Mouse (Mus musculus) liver, embryonic 16.5 days (tissue): ENCODE measurements around the gene Pmpcb. TPM values are rescaled to one million over a fixed set of nuclear protein-coding genes. Genes with fewer than 3 reads are reported as not detected.

Experiments
- ATAC-seq: fragments of 200-750 bp; cut with Nextera tagmentation; 2 replicates; pipeline ENCODE4 v1.8.0; 2017; ENCODE audit warnings: low read depth, mild to moderate bottlenecking, moderate number of reproducible peaks, moderate library complexity
- H3K27ac ChIP-seq: fragments of 300-500 bp; sonication (generic); 2 replicates; pipeline ENCODE4 v1.5.1; 2014; ENCODE audit warnings: mild to moderate bottlenecking, low read length
- H3K27me3 ChIP-seq: fragments of 300-500 bp; sonication (generic); 2 replicates; pipeline ENCODE4 v1.6.1; 2014; ENCODE audit warnings: low read depth, low read length, mixed read lengths; ENCODE audit not compliant: control insufficient read depth, insufficient read depth
- H3K36me3 ChIP-seq: fragments of 300-500 bp; sonication (generic); 2 replicates; pipeline ENCODE4 v1.6.1; 2014; ENCODE audit warnings: mild to moderate bottlenecking; ENCODE audit not compliant: control insufficient read depth, insufficient read depth
- H3K4me1 ChIP-seq: fragments of 300-500 bp; sonication (generic); 2 replicates; pipeline ENCODE4 v1.6.1; 2014; ENCODE audit warnings: low read depth, low read length, mixed read lengths; ENCODE audit not compliant: control insufficient read depth
- H3K4me2 ChIP-seq: fragments of 300-500 bp; sonication (generic); 2 replicates; pipeline ENCODE4 v1.6.1; 2014; ENCODE audit warnings: low read depth, low read length, mixed read lengths
- H3K4me3 ChIP-seq: fragments of 300-500 bp; sonication (generic); 2 replicates; pipeline ENCODE4 v1.5.1; 2014; ENCODE audit warnings: low read depth, mild to moderate bottlenecking, low read length
- H3K9ac ChIP-seq: fragments of 300-500 bp; sonication (generic); 2 replicates; pipeline ENCODE4 v1.6.1; 2014; ENCODE audit warnings: low read depth, low read length
- H3K9me3 ChIP-seq: fragments of 300-500 bp; sonication (generic); replicated peaks from 2 replicates; pipeline ENCODE4 v1.6.1; 2016; ENCODE audit warnings: low read length; ENCODE audit not compliant: control insufficient read depth
- WGBS: fragments of 180-500 bp; shearing (Covaris S2); extraction: QIAGEN DNeasy Blood & Tissue Kit; methylation state at CpG from one replicate; pipeline ENCODE4 v1.1.7; 2014; ENCODE audit not compliant: insufficient replicate concordance; 5-methylcytosine and 5-hydroxymethylcytosine counted together
- polyA plus RNA-seq: library from polyadenylated mRNA; unstranded; fragments of >200 nt; fragmentation: Nextera tagmentation; extraction: Ambion mirVana; gene quantifications from 2 replicates; pipeline ENCODE4 v1.2.1, GENCODE M21; 2015

Gene Pmpcb
- polyA plus RNA-seq, 1 experiment from 2014 or later = 38.4 TPM

- no peak for ATAC-seq
- H3K4me3 ChIP-seq = no peak overlapping the region
- H3K9me3 ChIP-seq = no peaks in the 10 kb centered on the region
- H3K4me2 ChIP-seq = no peak overlapping the region
- no peaks in the 10 kb centered on the region for H3K27me3 ChIP-seq
- WGBS = 91% methylated on average over 12 of the region's 12 CpGs
- no peak overlapping the region for H3K9ac ChIP-seq
- no peaks in the 10 kb centered on the region for H3K4me1 ChIP-seq
- H3K27ac ChIP-seq = no peak overlapping the region
- peaks cover 36% of the 10 kb centered on the region for H3K36me3 ChIP-seq
Observed at GRCm38 (mm10) chr5:21803691-21804188, 66.8 kb downstream of the Pmpcb start.

GRCm38 (mm10) chr5:21804837-21805236 is 67.9 kb downstream of the Pmpcb start:
- no peak overlapping the region for H3K4me2 ChIP-seq
- no peak overlapping the region for H3K4me3 ChIP-seq
- peaks cover 27% of the 10 kb centered on the region for H3K36me3 ChIP-seq
- 66% methylated on average over 4 of the region's 4 CpGs for WGBS
- no peak for ATAC-seq
- H3K4me1 ChIP-seq = no peaks in the 10 kb centered on the region
- no peak overlapping the region for H3K27ac ChIP-seq
- H3K9ac ChIP-seq = no peak overlapping the region
- H3K9me3 ChIP-seq = no peaks in the 10 kb centered on the region
- no peaks in the 10 kb centered on the region for H3K27me3 ChIP-seq

Other genes starting within 250 kb of the Pmpcb start
- gene Lrrc17, start 193.6 kb upstream of the Pmpcb start, polyA plus RNA-seq = 2.2 TPM in 2 replicates
- gene Fbxl13, start 91.5 kb upstream of the Pmpcb start, polyA plus RNA-seq = 0.04 and 0.11 TPM in 2 replicates
- gene Armc10, start 91.3 kb upstream of the Pmpcb start, polyA plus RNA-seq = 6.0 and 6.3 TPM in 2 replicates
- 0.93 and 1.1 TPM in 2 replicates for gene Napepld, start 35.7 kb upstream of the Pmpcb start, polyA plus RNA-seq
- gene Dnajc2, start 48.1 kb downstream of the Pmpcb start, polyA plus RNA-seq = 17.5 and 20.8 TPM in 2 replicates
- 95.5 and 113 TPM in 2 replicates for gene Psmc2, start 48.1 kb downstream of the Pmpcb start, polyA plus RNA-seq
- gene Slc26a5, start 128.5 kb downstream of the Pmpcb start, polyA plus RNA-seq = not detected in 2 replicates